Mouse (Mus musculus) CH12.LX (cell line): Measurements from ENCODE around the gene Dtx1. TPM values are rescaled to one million over a fixed set of nuclear protein-coding genes. Genes with fewer than 3 reads are reported as not detected.

ENCODE experiments used
- DNase-seq: peaks from one replicate; pipeline ENCODE4 v3.0.0-alpha.2; 2013; ENCODE audit errors: extremely low read depth
- H3K27ac ChIP-seq: 2 replicates; pipeline ENCODE4 v1.5.1; 2012; ENCODE audit warnings: low read depth, mild to moderate bottlenecking, control low read depth, moderate library complexity; ENCODE audit not compliant: insufficient read depth
- H3K27me3 ChIP-seq: replicated peaks from 2 replicates; pipeline ENCODE3; 2012; ENCODE audit warnings: inconsistent platforms
- H3K36me3 ChIP-seq, 2 experiments: replicated peaks in 1 of 2; 2 replicates each; pipeline versions ENCODE3 to v1.6.1; 2012; ENCODE audit warnings: inconsistent platforms in 1 of 2, low read length in 1 of 2, mild to moderate bottlenecking in 1 of 2, mixed read lengths in 1 of 2, moderate library complexity in 1 of 2; ENCODE audit not compliant: control insufficient read depth in 1 of 2, insufficient read depth in 1 of 2
- H3K4me1 ChIP-seq, 2 experiments: 2 replicates each; pipeline ENCODE4 v1.6.1; 2012; ENCODE audit warnings: inconsistent platforms in 1 of 2, moderate library complexity in 1 of 2; ENCODE audit not compliant: insufficient read depth in 2 of 2, control insufficient read depth in 1 of 2
- H3K4me2 ChIP-seq: 2 replicates; pipeline ENCODE4 v1.6.1; 2012; ENCODE audit warnings: low read depth, mild to moderate bottlenecking, control low read depth; ENCODE audit not compliant: poor library complexity, insufficient read depth, severe bottlenecking
- H3K4me3 ChIP-seq, 3 experiments: fragments of 150-350 bp in 1 of 3; sonication (generic) in 1 of 3; replicated peaks in 1 of 3; 2 replicates each; pipeline versions ENCODE3 to v1.5.1; 2011 to 2012; ENCODE audit warnings: low read depth in 2 of 3, low read length in 2 of 3, mild to moderate bottlenecking in 2 of 3, moderate library complexity in 2 of 3, control low read depth in 1 of 3, improper control_type of control experiment in 1 of 3, inconsistent platforms in 1 of 3, mixed read lengths in 1 of 3; ENCODE audit not compliant: poor library complexity in 1 of 3
- H3K79me2 ChIP-seq: replicated peaks from 2 replicates; pipeline ENCODE4 v1.6.1; 2012; ENCODE audit warnings: mild to moderate bottlenecking, moderate library complexity; ENCODE audit not compliant: control insufficient read depth, poor library complexity, insufficient read depth, severe bottlenecking; ENCODE audit errors: extremely low read depth
- H3K9ac ChIP-seq: 2 replicates; pipeline ENCODE4 v1.6.1; 2012; ENCODE audit warnings: low read depth, mild to moderate bottlenecking, control low read depth, moderate library complexity; ENCODE audit not compliant: insufficient read depth
- H3K9me3 ChIP-seq: replicated peaks from 2 replicates; pipeline ENCODE3; 2012; ENCODE audit warnings: low read length, inconsistent platforms, mixed read lengths
- CTCF ChIP-seq, 2 experiments: IDR thresholded peaks in 1 of 2; conservative IDR thresholded peaks in 1 of 2; 2 replicates each; pipeline ENCODE4 v1.5.1; 2011 to 2012; ENCODE audit warnings: low read depth in 2 of 2, low read length in 2 of 2, improper control_type of control experiment in 1 of 2, inconsistent platforms in 1 of 2, mild to moderate bottlenecking in 1 of 2, moderate library complexity in 1 of 2
- EP300 ChIP-seq: IDR thresholded peaks from 2 replicates; pipeline ENCODE4 v1.6.1; 2011; ENCODE audit warnings: low read length, improper control_type of control experiment
- GABPA ChIP-seq: IDR thresholded peaks from 2 replicates; pipeline ENCODE4 v1.6.1; 2012; ENCODE audit warnings: low read depth, low read length, improper control_type of control experiment, inconsistent platforms; ENCODE audit not compliant: insufficient replicate concordance
- HCFC1 ChIP-seq: IDR thresholded peaks from 2 replicates; pipeline ENCODE4 v1.6.1; 2012; ENCODE audit warnings: low read depth, mild to moderate bottlenecking, inconsistent platforms, low read length, improper control_type of control experiment
- IRF4 ChIP-seq: IDR thresholded peaks from 2 replicates; pipeline ENCODE4 v1.6.1; 2014; ENCODE audit warnings: low read depth, mild to moderate bottlenecking, inconsistent platforms, low read length, improper control_type of control experiment
- JUN ChIP-seq: IDR thresholded peaks from 2 replicates; pipeline ENCODE4 v1.6.1; 2011; ENCODE audit warnings: low read depth, mild to moderate bottlenecking, low read length, improper control_type of control experiment, moderate library complexity; ENCODE audit not compliant: insufficient read depth
- KAT2A ChIP-seq: IDR thresholded peaks from 2 replicates; pipeline ENCODE4 v1.6.1; 2012; ENCODE audit warnings: low read length, improper control_type of control experiment, inconsistent platforms; ENCODE audit not compliant: insufficient replicate concordance
- MAZ ChIP-seq: IDR thresholded peaks from 2 replicates; pipeline ENCODE4 v1.6.1; 2012; ENCODE audit warnings: low read depth, mild to moderate bottlenecking, inconsistent platforms, low read length, improper control_type of control experiment, moderate library complexity
- POLR2AphosphoS2 ChIP-seq: IDR thresholded peaks from 2 replicates; pipeline ENCODE4 v1.6.1; 2011; ENCODE audit warnings: low read depth, low read length, improper control_type of control experiment
- SMC3 ChIP-seq: IDR thresholded peaks from 2 replicates; pipeline ENCODE4 v1.6.1; 2011; ENCODE audit warnings: low read depth, low read length, improper control_type of control experiment
- UBTF ChIP-seq: IDR thresholded peaks from 2 replicates; pipeline ENCODE4 v1.6.1; 2012; ENCODE audit warnings: low read depth, mild to moderate bottlenecking, inconsistent platforms, low read length, improper control_type of control experiment, moderate library complexity
- USF2 ChIP-seq: conservative IDR thresholded peaks from 2 replicates; pipeline ENCODE4 v1.6.1; 2011; ENCODE audit warnings: low read depth, low read length, improper control_type of control experiment
- ZC3H11A ChIP-seq: IDR thresholded peaks from 2 replicates; pipeline ENCODE4 v1.6.1; 2012; ENCODE audit warnings: low read depth, mild to moderate bottlenecking, inconsistent platforms, low read length, improper control_type of control experiment
- ZKSCAN1 ChIP-seq: IDR thresholded peaks from 2 replicates; pipeline ENCODE4 v1.6.1; 2012; ENCODE audit warnings: low read depth, inconsistent platforms, low read length, improper control_type of control experiment, borderline replicate concordance
- dilution Hi-C: fragments of 300-500 bp; cut with MboI; formaldehyde crosslinking; loops from 2 replicates; pipeline ENCODE4 v1.14.3; 2020; ENCODE audit warnings: low sequenced_read_pairs; ENCODE audit not compliant: extremely low pct_unique_long_range_greater_than_20kb, extremely low pct_ligation_motif_present
- in situ Hi-C: fragments of 300-500 bp; cut with MboI; formaldehyde crosslinking; loops from 3 replicates; pipeline ENCODE4 v1.14.3; 2019; ENCODE audit warnings: low sequenced_read_pairs, low pct_ligation_motif_present, low pct_unique_long_range_greater_than_20kb, mixed read lengths
- polyA plus RNA-seq: library from polyadenylated mRNA; unstranded; fragments of >175 nt; gene quantifications from 2 replicates; pipeline ENCODE4 v1.2.1, GENCODE M21; 2012; ENCODE audit warnings: low read depth; ENCODE audit not compliant: insufficient read length
- total RNA-seq, 2 experiments: library from RNA; depleted of rRNA; stranded (reverse); fragments of 300-350 nt in 1 of 2; fragments of >200 nt in 1 of 2; gene quantifications; 2 replicates each; pipeline ENCODE4 v1.2.3; 2012 to 2014

Gene Dtx1
- total and polyA plus RNA-seq, 3 experiments = 0.98 to 3.9 (median 2.1) TPM

GRCm38 (mm10) chr5:120693931-120694694 lies 17.6 kb downstream of the Dtx1 start:
- Histone ChIP-seq H3K4me1 (peaks cover 30 to 62% of the 10 kb centered on the region in 2 experiments), H3K4me2 (no peak overlapping the region), H3K9ac (no peak overlapping the region), H3K9me3 (peaks cover 13% of the 10 kb centered on the region), H3K27me3 (no peaks in the 10 kb centered on the region), H3K4me3 (no peak overlapping the region), H3K27ac (no peak overlapping the region), H3K36me3 (peaks cover 1 to 5% of the 10 kb centered on the region in 2 experiments), H3K79me2 (no peaks in the 10 kb centered on the region)
- dilution Hi-C loops (no loop called here), in situ Hi-C loops (no loop called here)
- TF ChIP-seq JUN = no peak
- TF ChIP-seq SMC3 = no peak
- no peak for TF ChIP-seq ZC3H11A
- TF ChIP-seq IRF4 = no peak
- TF ChIP-seq MAZ = no peak
- no peak for TF ChIP-seq UBTF
- TF ChIP-seq EP300 = no peak
- no peak for TF ChIP-seq GABPA
- no peak for DNase-seq

GRCm38 (mm10) chr5:120692034-120692433 lies 19.7 kb downstream of the Dtx1 start:
- in situ Hi-C loops = no loop called here
- H3K9me3 ChIP-seq = peaks cover 13% of the 10 kb centered on the region
- no peaks in the 10 kb centered on the region for H3K79me2 ChIP-seq
- no peak overlapping the region for H3K4me2 ChIP-seq
- H3K9ac ChIP-seq = no peak overlapping the region
- no peak overlapping the region for H3K27ac ChIP-seq
- dilution Hi-C loops = no loop called here
- H3K27me3 ChIP-seq = no peaks in the 10 kb centered on the region
- no peak overlapping the region for H3K4me3 ChIP-seq
- TF ChIP-seq ZC3H11A (no peak), JUN (no peak), POLR2AphosphoS2 (no peak), USF2 (no peak), KAT2A (no peak), HCFC1 (no peak), IRF4 (no peak), ZKSCAN1 (no peak), CTCF (conservative IDR thresholded peaks at IDR 0.05 in 1 of 2, IDR thresholded peaks at IDR 0.05 in 1 of 2; ENCODE audit: low read depth in 2 of 2, low read length in 2 of 2) (no peak)
- DNase-seq = no peak
- H3K4me1 ChIP-seq = peaks cover 38 to 73% of the 10 kb centered on the region in 2 experiments
- H3K36me3 ChIP-seq = peaks cover 1 to 5% of the 10 kb centered on the region in 2 experiments
